Mouse (Mus musculus) intestine, embryonic 14.5 days (tissue): ENCODE data around the gene Hmgn5. TPM values are rescaled to one million over a fixed set of nuclear protein-coding genes. Genes with fewer than 3 reads are reported as not detected.

Experiments used
- ATAC-seq: fragments of 200-750 bp; cut with Nextera tagmentation; replicated peaks from 2 replicates; pipeline ENCODE4 v1.8.0; 2017; ENCODE audit warnings: low read depth, moderate number of reproducible peaks, moderate TSS enrichment, moderate library complexity; ENCODE audit not compliant: low FRiP score, low TSS enrichment
- DNase-seq: peaks from one replicate; pipeline ENCODE4 v3.0.0-alpha.2; 2018; ENCODE audit warnings: low spot score
- H3K27ac ChIP-seq: fragments of 300-500 bp; sonication (generic); 2 replicates; pipeline ENCODE4 v1.5.1; 2014; ENCODE audit warnings: low read depth, mild to moderate bottlenecking, control low read depth
- H3K27me3 ChIP-seq: fragments of 300-500 bp; sonication (generic); replicated peaks from 2 replicates; pipeline ENCODE4 v1.6.1; 2014; ENCODE audit warnings: low read length, control low read depth; ENCODE audit not compliant: control insufficient read depth, insufficient read depth
- H3K36me3 ChIP-seq: fragments of 300-500 bp; sonication (generic); 2 replicates; pipeline ENCODE4 v1.6.1; 2014; ENCODE audit warnings: low read length, control low read depth; ENCODE audit not compliant: control insufficient read depth, insufficient read depth
- H3K4me1 ChIP-seq: fragments of 300-500 bp; sonication (generic); replicated peaks from 2 replicates; pipeline ENCODE4 v1.6.1; 2014; ENCODE audit warnings: low read length, control low read depth, mixed read lengths; ENCODE audit not compliant: control insufficient read depth, insufficient read depth
- H3K4me2 ChIP-seq: fragments of 300-500 bp; sonication (generic); 2 replicates; pipeline ENCODE4 v1.6.1; 2014; ENCODE audit warnings: low read length
- H3K4me3 ChIP-seq: fragments of 300-500 bp; sonication (generic); 2 replicates; pipeline ENCODE4 v1.5.1; 2014; ENCODE audit warnings: low read depth, low read length, control low read depth, mixed read lengths
- H3K9ac ChIP-seq: fragments of 300-500 bp; sonication (generic); 2 replicates; pipeline ENCODE4 v1.6.1; 2014; ENCODE audit warnings: mild to moderate bottlenecking, low read length
- H3K9me3 ChIP-seq: fragments of 300-500 bp; sonication (generic); 2 replicates; pipeline ENCODE4 v1.6.1; 2016; ENCODE audit warnings: low read length, control low read depth; ENCODE audit not compliant: control insufficient read depth
- WGBS: fragments of 180-500 bp; shearing (Covaris S2); extraction: QIAGEN DNeasy Blood & Tissue Kit; methylation state at CpG from one replicate; pipeline ENCODE4 v1.1.7; 2014; 5-methylcytosine and 5-hydroxymethylcytosine counted together
- polyA plus RNA-seq: library from polyadenylated mRNA; unstranded; fragments of >200 nt; fragmentation: Nextera tagmentation; extraction: Ambion mirVana; gene quantifications from 2 replicates; pipeline ENCODE4 v1.2.1, GENCODE M21; 2014

Hmgn5 gene
- polyA plus RNA-seq, 1 experiment from 2014 or later = 21.3 TPM

DNA sequence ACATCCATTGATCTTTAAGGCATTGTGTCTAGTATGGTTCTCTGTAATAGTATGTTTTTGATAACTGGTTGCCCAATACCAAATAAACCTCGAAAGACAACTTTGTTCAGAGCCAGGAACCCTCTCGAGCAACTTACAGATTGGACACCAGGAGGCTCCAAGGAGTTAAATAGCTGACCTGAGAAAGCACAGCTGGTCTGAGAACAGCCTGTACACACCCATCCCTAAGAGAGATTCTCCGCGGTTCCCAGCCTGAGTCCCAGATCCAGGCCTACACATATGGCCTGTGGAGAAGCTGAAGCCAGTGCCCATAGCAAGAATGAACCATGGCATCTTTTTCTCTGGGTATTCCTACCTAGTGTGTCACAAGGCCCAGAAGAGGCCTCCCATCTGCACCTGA is 11.9 kb downstream of the Hmgn5 start:
- H3K9me3 ChIP-seq = no peaks in the 10 kb centered on the region
- no peak overlapping the region for H3K4me3 ChIP-seq
- no peak overlapping the region for H3K9ac ChIP-seq
- H3K27me3 ChIP-seq = no peaks in the 10 kb centered on the region
- H3K4me1 ChIP-seq = no peaks in the 10 kb centered on the region
- WGBS = 56% methylated on average over 4 of the region's 4 CpGs
- no peak for DNase-seq
- no peak overlapping the region for H3K4me2 ChIP-seq
- ATAC-seq = no peak
- H3K36me3 ChIP-seq = no peaks in the 10 kb centered on the region; the same call in 1 of the 2 replicates
- H3K27ac ChIP-seq = no peak overlapping the region

Other genes starting within 250 kb of the Hmgn5 start
- 3.4 and 4.0 TPM in 2 replicates for gene Brwd3, start 179.0 kb downstream of the Hmgn5 start, polyA plus RNA-seq
- gene Sh3bgrl, start 82.0 kb upstream of the Hmgn5 start, polyA plus RNA-seq = 115 and 128 TPM in 2 replicates
- 0.08 and 0.22 TPM in 2 replicates for gene Gm6377, start 183.4 kb upstream of the Hmgn5 start, polyA plus RNA-seq